Mouse (Mus musculus): ENCODE data around the gene Pfn3. TPM values are rescaled to one million over a fixed set of nuclear protein-coding genes. Genes with fewer than 3 reads are reported as not detected.
"Not testable (repeated sequence)": the region's sequence is repeated elsewhere in the genome, so short reads cannot be mapped to it uniquely, and the experiment has no call there.

Pfn3 gene
- not detected for total RNA-seq (2021)
- long read RNA-seq, experiment 1, result 0 reads
- long read RNA-seq, experiment 2, result 0 reads

GRCm38 (mm10) chr13:55414743-55415380, at the start of gene Pfn3:
Pfn3 (minus strand) TSS chr13:55415232.
- DNase-seq, result peak; percentile 40

GRCm38 (mm10) chr13:55464027-55464884, 49.2 kb upstream of the Pfn3 start, which contains the start of gene Prr7:
Prr7 (plus strand) TSS chr13:55464267.
- DNase-seq, result peak; percentile 57

GRCm38 (mm10) chr13:55463399-55464026, 48.5 kb upstream of the Pfn3 start:
- no peak for DNase-seq

- DNase-seq, result no peak
Measured at GRCm38 (mm10) chr13:55462965-55463364, 47.9 kb upstream of the Pfn3 start.

- DNase-seq, result no peak
Measured at GRCm38 (mm10) chr13:55451785-55452549, 36.9 kb upstream of the Pfn3 start.

- no peak for DNase-seq
Measured at GRCm38 (mm10) chr13:55451296-55451695, 36.3 kb upstream of the Pfn3 start.

- peak; percentile 87 for DNase-seq
Measured at GRCm38 (mm10) chr13:55450511-55450980, 35.5 kb upstream of the Pfn3 start.

GRCm38 (mm10) chr13:55449679-55450441, 34.8 kb upstream of the Pfn3 start:
- DNase-seq, result no peak

GRCm38 (mm10) chr13:55449205-55449604, 34.2 kb upstream of the Pfn3 start:
- no peak for DNase-seq

GRCm38 (mm10) chr13:55448131-55448530, 33.1 kb upstream of the Pfn3 start:
- DNase-seq, result no peak

- DNase-seq, result no peak
Measured at GRCm38 (mm10) chr13:55447543-55447943, 32.5 kb upstream of the Pfn3 start.

GRCm38 (mm10) chr13:55446483-55447105, 31.6 kb upstream of the Pfn3 start:
- DNase-seq, result no peak

- DNase-seq, result no peak
Measured at GRCm38 (mm10) chr13:55445361-55446091, 30.5 kb upstream of the Pfn3 start.

- peak; percentile 96 for DNase-seq
Measured at GRCm38 (mm10) chr13:55444937-55445315, 29.9 kb upstream of the Pfn3 start, which contains the start of gene Grk6. Grk6 (plus strand) TSS chr13:55445072.

GRCm38 (mm10) chr13:55444286-55444936, 29.4 kb upstream of the Pfn3 start:
- peak; percentile 83 for DNase-seq

- DNase-seq, result no peak
Measured at GRCm38 (mm10) chr13:55443799-55444285, 28.8 kb upstream of the Pfn3 start.

- DNase-seq, result not testable (repeated sequence)
Measured at GRCm38 (mm10) chr13:55437111-55437629, 22.1 kb upstream of the Pfn3 start.

GRCm38 (mm10) chr13:55431889-55432685, 17.1 kb upstream of the Pfn3 start:
- no peak for DNase-seq
